Mouse (Mus musculus): ENCODE results near the gene Espl1.

GRCm38 (mm10) chr15:102279092-102279782, 16.8 kb upstream of the Espl1 start, which contains the start of gene Mfsd5:
- TF ChIP-seq EP300 (IDR thresholded peaks at IDR 0.05; ENCODE audit: insufficient read depth, low read depth, low read length) = no peak
- TF ChIP-seq POLR2A (IDR thresholded peaks at IDR 0.05; ENCODE audit: insufficient read depth, low read depth, low read length) = peak; percentile 93
- TF ChIP-seq CTCF (IDR thresholded peaks at IDR 0.05) = peak; percentile 66

All from heart, adult 2 months (tissue).